Mouse (Mus musculus): ENCODE measurements at regions not wholly inside any gene's neighbourhood (a gene's known extent, or its start where the extent isn't known, plus 50 kb on each side); places are given as distances from the start of the nearest gene placed in this dataset.
"Not testable (repeated sequence)": the region's sequence is repeated elsewhere in the genome, so short reads cannot be mapped to it uniquely, and the experiment has no call there.

- peak; percentile 11 for DNase-seq
Measured at GRCm38 (mm10) chr12:20196386-20196785, 242.1 kb downstream of the Gm21863 start.

DNA sequence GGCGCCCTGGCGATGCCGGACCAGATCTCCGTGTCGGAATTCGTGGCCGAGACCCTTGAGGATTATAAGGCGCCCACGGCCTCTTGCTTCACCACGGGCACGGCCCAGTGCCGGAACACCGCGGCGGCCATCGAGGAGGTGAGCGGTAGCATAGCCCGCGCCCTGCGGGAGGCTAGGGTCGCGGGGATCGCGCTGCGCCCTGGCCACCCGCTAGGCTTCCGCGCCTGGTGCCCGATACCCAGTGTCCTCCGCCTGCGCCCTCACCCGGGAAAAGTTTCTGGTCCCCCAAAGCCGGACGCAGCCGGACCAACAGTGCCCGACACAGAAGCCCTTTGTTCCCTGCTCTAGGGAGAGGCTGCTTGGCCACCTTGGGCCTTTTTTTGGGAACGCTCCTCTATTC, 242.6 kb downstream of the Gm21863 start:
- DNase-seq, result peak; percentile 0

DNA sequence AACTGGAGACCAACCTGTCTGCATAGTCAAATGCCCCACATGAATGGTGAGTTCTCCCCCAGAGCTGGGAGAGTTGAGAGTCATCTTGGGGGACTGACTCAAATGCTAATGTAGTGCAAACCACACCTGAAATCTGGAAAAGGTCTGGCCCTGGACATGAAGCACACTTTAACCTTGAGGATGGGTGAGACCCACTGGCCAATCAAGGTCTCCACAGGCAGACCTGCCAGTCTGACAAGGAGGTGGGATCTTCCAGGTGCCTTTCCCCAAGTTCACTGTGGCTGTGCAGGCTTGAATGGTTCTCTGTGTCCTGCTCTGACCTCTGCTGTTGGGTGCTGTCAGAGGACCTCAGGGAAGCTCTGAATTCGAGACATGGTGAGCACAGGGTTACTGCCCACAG, 269.6 kb downstream of the Gm21863 start:
- not testable (repeated sequence) for DNase-seq

GRCm38 (mm10) chr12:20226831-20227230, 272.5 kb downstream of the Gm21863 start:
- not testable (repeated sequence) for DNase-seq

GRCm38 (mm10) chr12:20227427-20228160, 273.3 kb downstream of the Gm21863 start:
- DNase-seq, result not testable (repeated sequence)

DNA sequence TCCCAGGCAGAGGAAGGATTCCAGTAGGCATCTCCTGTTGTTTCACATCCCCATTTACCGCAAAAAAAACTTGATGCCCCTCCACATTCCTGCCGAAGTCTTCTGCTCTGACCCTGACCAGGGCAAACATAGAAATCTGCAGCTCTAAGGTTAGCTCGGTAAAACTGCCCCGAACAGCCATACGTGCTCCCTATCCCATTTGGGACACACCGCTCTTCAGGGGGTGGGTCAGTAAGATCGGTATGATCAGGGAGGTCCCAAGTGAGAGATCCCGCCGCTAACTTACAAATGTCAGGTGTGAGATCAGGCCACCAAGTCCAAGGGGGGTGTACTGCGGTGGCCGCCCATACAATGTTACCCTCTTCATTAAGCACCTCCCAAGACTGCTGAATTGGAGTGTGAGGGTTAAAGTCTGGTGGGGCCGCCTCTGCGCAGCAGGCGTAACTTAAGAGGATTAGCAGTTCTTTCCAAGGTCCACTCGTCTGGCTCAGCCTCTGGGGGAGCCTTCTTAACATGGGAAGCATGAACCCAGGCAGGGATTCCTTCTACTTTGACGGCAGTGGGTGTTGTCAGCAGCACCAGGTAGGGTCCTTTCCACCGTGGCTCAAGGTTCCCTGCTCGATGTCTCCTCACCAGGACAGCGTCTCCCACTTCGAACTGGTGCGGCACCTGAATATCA, 274.2 kb downstream of the Gm21863 start:
- DNase-seq, result not testable (repeated sequence)

- DNase-seq, result not testable (repeated sequence)
Measured at GRCm38 (mm10) chr12:20229441-20229840, 275.1 kb downstream of the Gm21863 start.

- no peak for DNase-seq
Measured at GRCm38 (mm10) chr12:20230141-20230892, 276.0 kb downstream of the Gm21863 start.

DNA sequence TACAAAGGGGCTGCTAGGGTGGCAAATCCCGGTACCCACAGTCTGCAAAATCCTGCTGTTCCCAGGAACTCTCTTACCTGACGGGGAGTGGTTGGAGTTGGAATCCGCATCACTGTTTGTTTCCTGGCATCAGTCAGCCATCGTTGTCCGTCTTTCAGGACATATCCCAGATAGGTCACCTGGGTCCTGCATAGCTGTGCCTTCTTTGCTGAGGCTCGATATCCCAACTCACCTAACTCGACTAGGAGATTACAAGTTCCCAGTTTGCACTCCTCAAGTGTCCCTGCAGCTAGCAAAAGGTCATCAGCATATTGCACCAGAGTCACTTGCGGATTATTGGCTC, 276.6 kb downstream of the Gm21863 start:
- no peak for DNase-seq

DNA sequence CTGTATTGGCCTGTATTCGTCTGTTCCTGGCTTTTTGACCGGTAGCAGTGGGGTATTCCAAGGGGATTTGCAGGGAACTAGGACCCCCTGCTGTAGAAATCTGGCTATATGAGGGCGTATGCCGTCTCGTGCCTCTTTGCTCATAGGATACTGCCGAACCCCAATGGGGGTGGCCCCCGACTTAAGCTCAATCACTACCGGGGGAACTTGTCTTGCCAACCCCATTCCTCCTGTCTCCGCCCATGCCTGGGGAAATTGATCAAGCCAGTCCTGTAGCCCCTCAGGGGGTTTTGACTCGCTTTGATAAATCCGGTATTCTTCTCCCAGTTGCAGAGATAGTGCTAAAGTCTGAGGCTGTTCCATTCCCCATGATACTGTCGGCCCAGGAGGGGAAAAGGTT, 277.2 kb downstream of the Gm21863 start:
- no peak for DNase-seq

- no peak for DNase-seq
Measured at GRCm38 (mm10) chr12:20231986-20232541, 277.8 kb downstream of the Gm21863 start.

GRCm38 (mm10) chr12:20232746-20233453, 278.6 kb downstream of the Gm21863 start:
- DNase-seq, result no peak

DNA sequence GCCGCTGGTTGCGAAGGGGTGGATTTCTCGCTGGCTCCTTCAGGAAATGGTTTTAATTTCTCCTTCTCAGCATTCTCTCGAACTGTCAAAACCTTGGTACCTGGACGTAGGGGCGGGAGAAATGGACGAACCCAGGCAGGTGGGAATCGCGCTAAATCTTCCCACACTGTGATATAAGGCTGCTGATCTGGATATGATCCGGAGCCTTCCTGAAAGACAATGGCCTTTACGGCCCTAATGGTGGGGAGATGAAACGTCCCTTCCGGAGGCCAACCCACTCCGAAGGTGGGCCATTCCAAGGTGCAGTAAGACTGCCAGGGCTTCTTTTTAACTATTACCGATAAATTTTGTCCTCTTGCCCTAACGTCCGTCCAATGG, 279.1 kb downstream of the Gm21863 start:
- no peak for DNase-seq

GRCm38 (mm10) chr12:20233871-20234307, 279.6 kb downstream of the Gm21863 start:
- DNase-seq, result no peak

Data from kidney, postnatal 14 days (tissue).